Mouse (Mus musculus) testis, adult 2 months (tissue): ENCODE measurements around the gene Axdnd1.

Experiments
- CTCF ChIP-seq: fragments of 200-500 bp; IDR thresholded peaks from 2 replicates; pipeline ENCODE4 v1.5.1; 2012; ENCODE audit warnings: low read depth, mild to moderate bottlenecking, inconsistent platforms, low read length, moderate library complexity; ENCODE audit not compliant: control insufficient read depth, insufficient read depth, insufficient replicate concordance
- POLR2A ChIP-seq: fragments of 200-500 bp; IDR thresholded peaks from 2 replicates; pipeline ENCODE4 v1.6.1; 2012; ENCODE audit warnings: low read depth, mild to moderate bottlenecking, inconsistent platforms, low read length, moderate library complexity; ENCODE audit not compliant: control insufficient read depth

- no peak for TF ChIP-seq POLR2A
- TF ChIP-seq CTCF, result no peak
These were observed 140.8 kb downstream of the Axdnd1 start for GRCm38 (mm10) chr1:156280131-156280530.
